Mouse (Mus musculus) fat pad, adult 2 months (tissue): ENCODE results near the gene Etv3.
"Not testable (repeated sequence)": the region's sequence is repeated elsewhere in the genome, so short reads cannot be mapped to it uniquely, and the experiment has no call there.

Source experiments
- DNase-seq: peaks from one replicate; pipeline ENCODE4 v3.0.0-alpha.2; 2011; ENCODE audit warnings: low read depth, low spot score; ENCODE audit errors: extremely low read depth

Etv3 gene

GRCm38 (mm10) chr3:87554859-87555258, 29.7 kb downstream of the Etv3 start:
- DNase-seq: not testable (repeated sequence)

DNA sequence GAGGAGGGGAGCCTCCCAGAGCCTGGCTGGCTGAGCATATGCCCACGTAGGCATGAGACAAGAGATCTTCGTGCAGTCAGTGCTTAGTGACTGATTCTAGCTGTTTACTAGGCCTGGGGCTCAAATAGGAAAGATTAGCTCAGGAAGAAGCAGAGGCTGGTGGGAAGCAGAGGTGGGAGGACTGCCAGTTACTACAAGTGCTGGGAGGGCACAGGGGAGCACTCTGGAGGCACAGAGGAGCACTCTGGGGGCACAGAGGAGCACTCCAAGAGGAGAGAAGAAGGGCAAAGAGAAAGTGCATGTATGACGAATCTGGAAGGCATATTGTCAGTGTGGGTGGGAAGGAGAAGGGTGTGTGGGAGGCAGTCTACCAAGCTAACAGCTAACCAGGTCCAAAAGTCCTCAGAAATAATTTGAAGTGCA, 30.9 kb downstream of the Etv3 start:
- DNase-seq: no peak

GRCm38 (mm10) chr3:87556668-87557278, 31.6 kb downstream of the Etv3 start:
- DNase-seq: no peak

DNA sequence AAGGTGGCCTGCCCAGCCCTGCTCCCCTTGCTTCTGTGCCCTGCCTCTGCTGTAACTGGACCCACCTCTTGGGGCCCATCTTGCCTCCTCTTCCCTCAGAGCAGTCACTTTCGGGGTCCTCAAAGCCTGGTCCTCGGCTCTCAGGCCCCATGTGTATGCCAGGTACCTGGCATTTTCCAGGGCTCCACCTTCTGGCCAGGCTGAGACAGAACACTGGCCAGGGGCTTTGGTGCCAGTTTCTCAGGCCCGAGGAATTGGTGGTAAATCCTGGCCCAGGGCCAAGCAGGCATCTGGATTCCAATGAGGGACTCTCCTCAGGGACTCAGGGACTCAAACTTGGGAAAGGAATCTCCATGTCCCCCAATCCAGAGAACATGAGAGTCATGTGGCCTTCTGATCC, 34.9 kb downstream of the Etv3 start:
- DNase-seq: no peak

DNA sequence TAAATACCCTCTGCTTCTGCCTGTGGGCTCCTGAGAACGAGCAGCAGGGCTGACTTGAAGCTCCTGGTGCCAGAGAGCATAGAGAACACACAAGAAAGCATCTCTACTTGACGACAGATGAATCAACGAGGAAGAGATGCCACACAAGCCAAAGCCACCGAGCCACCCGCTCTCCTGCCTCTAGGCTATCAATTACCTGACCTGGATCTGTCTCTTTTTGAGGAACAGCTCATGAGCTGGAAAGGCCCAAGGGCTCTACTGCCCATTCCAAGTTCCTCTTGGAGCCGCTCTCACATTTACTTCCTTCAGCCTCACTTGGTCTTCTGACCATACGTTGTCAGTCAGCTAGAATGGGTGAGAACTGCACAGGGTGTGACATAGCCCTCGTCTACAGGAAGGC, 36.2 kb downstream of the Etv3 start:
- DNase-seq: no peak

DNA sequence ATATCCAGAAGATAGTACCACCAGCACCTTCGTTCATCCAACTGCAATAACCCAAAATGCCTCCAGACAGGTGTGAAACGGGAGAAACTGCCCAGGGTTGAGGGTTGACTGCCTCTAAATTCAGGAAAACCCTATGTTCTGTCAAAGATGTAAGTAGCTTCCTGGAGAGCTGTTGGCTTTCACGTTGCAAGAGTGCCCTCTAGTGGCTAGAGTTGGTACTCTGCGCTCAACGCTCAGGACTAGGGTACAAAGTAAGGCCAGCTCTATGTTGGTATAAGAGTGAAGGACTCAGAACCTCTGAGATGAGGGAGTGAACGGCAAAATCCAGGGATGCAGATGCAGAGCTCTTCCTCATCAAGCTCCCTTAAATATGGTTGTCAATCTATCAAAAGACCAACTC, 37.2 kb downstream of the Etv3 start:
- DNase-seq: no peak

- no peak for DNase-seq
Measured at GRCm38 (mm10) chr3:87563466-87563865, 38.3 kb downstream of the Etv3 start.

DNA sequence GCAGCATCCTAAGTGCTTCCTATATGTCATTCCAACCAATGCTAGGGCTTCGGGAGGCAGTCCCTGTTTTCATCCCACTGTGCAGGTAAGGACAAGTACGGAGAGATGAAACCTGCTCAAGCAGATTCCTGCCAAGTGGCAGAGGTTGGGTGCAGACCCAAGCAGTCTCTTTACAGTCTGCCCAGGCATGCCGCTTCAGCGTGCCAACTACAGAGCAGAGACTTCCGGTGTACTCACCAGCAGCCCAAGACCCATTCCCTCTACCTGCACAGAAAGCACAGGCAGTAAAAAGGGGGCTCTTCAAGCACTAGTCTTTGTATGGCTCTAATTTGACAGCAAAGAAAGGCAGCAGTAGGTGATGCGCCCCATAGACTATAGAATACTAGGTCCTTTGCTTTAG, 40.4 kb downstream of the Etv3 start:
- DNase-seq: peak; percentile 55

DNA sequence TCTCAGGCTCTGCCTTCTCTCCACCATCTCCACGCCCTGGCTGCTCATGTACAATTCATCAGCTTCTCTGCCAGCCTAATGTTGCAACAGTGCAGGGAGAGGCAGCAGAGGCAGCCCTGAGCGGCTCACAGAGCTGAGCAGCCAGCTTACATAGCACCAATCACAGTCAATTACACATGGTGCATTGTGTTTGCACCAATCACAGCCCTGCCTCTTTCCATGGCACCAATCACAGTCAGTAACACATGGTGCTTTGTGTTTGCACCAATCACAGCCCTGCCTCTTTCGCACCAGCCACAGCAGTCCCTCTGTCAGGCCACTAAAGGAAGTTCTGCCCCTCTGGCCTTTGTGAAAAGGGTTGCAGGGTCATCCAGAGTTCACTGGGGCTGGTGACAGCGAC, 40.9 kb downstream of the Etv3 start:
- DNase-seq: peak; percentile 92

DNA sequence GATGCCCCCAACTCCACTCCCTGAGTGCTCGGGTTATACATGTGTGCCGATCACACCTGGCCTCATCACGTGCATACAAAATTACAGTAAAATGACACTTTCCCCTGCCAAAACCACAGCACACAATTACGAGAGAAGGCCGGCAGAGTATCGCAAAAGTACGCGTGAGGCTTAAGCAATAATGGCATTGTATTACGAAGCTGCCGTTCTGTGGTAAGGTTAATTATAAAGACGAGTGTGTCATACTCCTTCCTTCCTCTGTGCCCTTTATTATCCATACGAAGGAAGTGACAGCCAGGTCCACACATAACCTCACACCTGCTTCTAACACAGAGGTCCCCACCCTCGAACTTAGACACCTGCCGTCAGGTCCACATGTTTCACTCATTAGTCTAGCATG, 42.3 kb downstream of the Etv3 start:
- DNase-seq: no peak

DNA sequence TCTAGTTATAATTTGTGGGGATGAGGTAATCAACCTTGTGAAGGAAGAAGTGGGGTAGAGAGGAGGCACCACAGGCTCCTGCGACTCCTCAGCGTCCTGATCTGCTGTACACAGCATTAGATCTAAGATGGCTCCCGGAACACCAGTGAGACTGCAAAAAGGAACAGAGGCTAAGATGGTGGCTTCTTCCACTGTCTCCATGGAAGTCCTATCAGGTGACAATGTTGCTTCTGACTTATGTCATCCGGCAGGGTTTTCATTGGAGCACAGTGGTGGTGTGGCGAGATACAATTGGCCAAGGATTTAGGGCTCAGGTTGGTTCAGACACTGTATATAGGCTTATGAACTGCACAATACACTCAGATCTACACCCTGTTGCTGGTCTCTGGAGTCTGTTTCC, 43.5 kb downstream of the Etv3 start:
- no peak for DNase-seq

GRCm38 (mm10) chr3:87575766-87576165, 50.6 kb downstream of the Etv3 start:
- DNase-seq: no peak

DNA sequence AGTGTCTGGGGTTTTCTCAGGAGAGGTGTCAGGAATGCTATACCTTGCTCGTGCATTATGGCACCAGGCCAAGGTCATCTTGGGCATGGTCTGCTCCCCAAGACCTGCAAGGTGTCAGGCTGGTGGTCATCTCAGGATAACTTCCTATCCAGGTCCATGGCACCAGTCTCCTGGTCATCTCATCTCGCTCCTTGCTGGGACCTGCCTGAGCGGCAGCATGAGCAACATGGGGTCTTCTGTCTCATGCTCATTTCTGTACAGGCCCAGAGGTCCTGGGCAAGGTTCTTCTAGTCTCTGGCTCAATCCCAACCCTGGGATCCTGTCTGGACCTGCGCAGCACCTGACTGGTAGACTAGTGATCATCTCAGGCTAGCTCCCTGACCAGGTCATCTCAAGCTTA, 57.1 kb downstream of the Etv3 start:
- DNase-seq: no peak
